In the genomic region with DNA sequence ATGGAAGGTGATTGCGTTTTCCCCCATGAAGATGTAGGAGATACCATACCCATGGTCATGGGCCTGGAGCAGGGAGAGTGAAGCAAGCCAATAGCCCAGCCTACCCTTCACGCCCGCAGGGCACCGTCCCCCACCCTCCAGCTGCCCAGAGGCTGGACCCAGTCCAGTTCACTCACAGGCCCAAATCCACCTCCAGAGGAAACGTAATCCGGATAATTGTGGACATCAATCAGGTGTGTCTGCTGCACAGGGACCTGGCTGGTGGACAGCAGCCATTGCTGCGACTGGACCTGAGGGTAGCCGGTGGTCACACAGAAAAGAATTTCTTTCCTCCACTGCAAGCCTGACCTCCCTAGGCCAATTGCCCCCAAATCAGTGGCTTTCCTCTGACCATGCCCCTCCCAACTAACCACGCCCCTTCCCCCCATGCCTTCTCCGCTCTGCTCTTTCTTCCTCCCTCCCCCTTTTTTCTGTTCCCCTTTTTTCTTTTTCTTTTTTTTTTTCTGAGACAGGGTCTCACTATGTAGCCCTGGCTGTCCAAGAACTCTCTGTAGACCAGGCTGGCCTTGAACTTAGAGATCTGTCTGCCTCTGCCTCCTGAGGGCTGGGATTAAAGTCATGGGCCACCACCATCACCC, we compare ENCODE assay signal across 25 mouse cellular contexts. TPM values are rescaled to one million over a fixed set of nuclear protein-coding genes. Genes with fewer than 3 reads are reported as not detected.
DNase-seq lines count a peak whose midpoint lies in the region; ATAC-seq and TF ChIP-seq lines count a peak whose summit lies in the region.
"Had no signal": no experiment of that assay in that cellular context is flagged by ENCODE, and none has a peak within 500 bp of the region (broad histone marks: within the 10 kb centered on the region; RNA-seq: fewer than 3 reads in every experiment).

No protein-coding gene starts in this region.

- ATAC-seq in monocyte, adult 5-6 weeks (replicated peaks; ENCODE audit: insufficient number of reproducible peaks, low FRiP score, low TSS enrichment, poor library complexity, severe bottlenecking): no peak
- ATAC-seq: midbrain, embryonic 13.5 days had no signal

- no peak for TF ChIP-seq POLR2A in MEL (IDR thresholded peaks at IDR 0.05; ENCODE audit: control insufficient read depth in 1 of 2, insufficient read depth in 1 of 2, low read depth in 1 of 2, low read length in 2 of 2, poor library complexity in 1 of 2)

- peak; percentile 10 for DNase-seq in gastrocnemius, postnatal 25 days
- DNase-seq in gastrocnemius, postnatal 14 days: no peak
- DNase-seq in spleen, adult 18-20 months: peak; percentile 63 to 73
- DNase-seq in spleen, adult 12 weeks (ENCODE audit: low spot score): no peak
- DNase-seq in MEL (ENCODE audit: low read depth, low spot score): peak; percentile 54
- peak; percentile 51 to 73 for DNase-seq in spleen, postnatal 4 days (ENCODE audit: low spot score in 2 of 2)
- no peak for DNase-seq in retina, embryonic 14.5 days (ENCODE audit: low spot score)
- DNase-seq: adrenal gland, postnatal 14 days; heart, adult 2 months; kidney, adult 18-20 months; kidney, postnatal 4 days; layer of hippocampus, adult 9-11 months; lung, adult 18-20 months; thymus, postnatal 14 days had no signal

- intact Hi-C loops in gastrocnemius, postnatal 14 days (cut with DNase I; ENCODE audit: low total_unique reads): loop anchor here (5.0 to 10.0 kb wide), 2 partner anchors 38 to 55 kb away; no protein-coding TSS in a partner anchor

- no peaks in the 10 kb centered on the region for H3K27me3 ChIP-seq in MEL (ENCODE audit: control insufficient read depth in 1 of 2, insufficient read depth in 2 of 2, low read length in 2 of 2)
- H3K27me3 ChIP-seq: embryonic facial prominence, embryonic 12.5 days; forebrain, embryonic 12.5 days; hindbrain, embryonic 13.5 days; midbrain, embryonic 13.5 days had no signal

- peaks cover 0 to 4% of the 10 kb centered on the region in 2 experiments; a peak in 1 of 4 replicates for H3K4me1 ChIP-seq in MEL (ENCODE audit: control insufficient read depth in 1 of 2, insufficient read depth in 2 of 2, low read length in 2 of 2)
- H3K4me1 ChIP-seq: embryonic facial prominence, embryonic 12.5 days; forebrain, embryonic 12.5 days; midbrain, embryonic 13.5 days had no signal

- no peak overlapping the region for H3K4me3 ChIP-seq in MEL (ENCODE audit: control insufficient read depth in 1 of 2, insufficient read depth in 1 of 2, low read depth in 2 of 2, low read length in 2 of 2)
- H3K4me3 ChIP-seq: embryonic facial prominence, embryonic 12.5 days; erythroblast, embryonic 14.5 days; forebrain, embryonic 12.5 days; heart, adult 2 months; hindbrain, embryonic 13.5 days; megakaryocyte, embryonic 14.5 days; midbrain, embryonic 13.5 days had no signal

- H3K27ac ChIP-seq in MEL (ENCODE audit: control insufficient read depth, low read depth, low read length): no peak overlapping the region
- H3K27ac ChIP-seq: embryonic facial prominence, embryonic 12.5 days; forebrain, embryonic 12.5 days; heart, adult 2 months; hindbrain, embryonic 13.5 days; midbrain, embryonic 13.5 days had no signal

- no peak for TF ChIP-seq EP300 in MEL (IDR thresholded peaks at IDR 0.05; ENCODE audit: low read depth in 1 of 2, low read length in 2 of 2)

- H3K9me3 ChIP-seq in MEL (replicated peaks; ENCODE audit: insufficient read depth, low read length): no peaks in the 10 kb centered on the region
- H3K9me3 ChIP-seq: embryonic facial prominence, embryonic 12.5 days; forebrain, embryonic 12.5 days; hindbrain, embryonic 13.5 days; megakaryocyte, embryonic 14.5 days; midbrain, embryonic 13.5 days had no signal

- no peak for TF ChIP-seq RAD21 in MEL (IDR thresholded peaks at IDR 0.05; ENCODE audit: low read depth, low read length)

- no peaks in the 10 kb centered on the region for H3K36me3 ChIP-seq in MEL (ENCODE audit: control insufficient read depth in 1 of 2, insufficient read depth in 2 of 2, low read length in 2 of 2)

- no peak overlapping the region for H3K9ac ChIP-seq in MEL (ENCODE audit: control insufficient read depth, low read depth, low read length, poor library complexity, severe bottlenecking)
- H3K9ac ChIP-seq: embryonic facial prominence, embryonic 12.5 days; forebrain, embryonic 12.5 days; hindbrain, embryonic 13.5 days; midbrain, embryonic 13.5 days had no signal

- H3K79me2 ChIP-seq in MEL (ENCODE audit: control insufficient read depth, insufficient read depth, low read length, poor library complexity): no peaks in the 10 kb centered on the region

- no peak for TF ChIP-seq CTCF in MEL (IDR thresholded peaks at IDR 0.05 in 2 of 3, conservative IDR thresholded peaks at IDR 0.05 in 1 of 3; ENCODE audit: control insufficient read depth in 1 of 3, insufficient read depth in 1 of 3, low read depth in 2 of 3, low read length in 3 of 3, poor library complexity in 1 of 3, severe bottlenecking in 1 of 3)

TF ChIP-seq in MEL, 35 proteins besides CTCF, POLR2A, EP300 and RAD21:
- TF ChIP-seq MAX (IDR thresholded peaks at IDR 0.05; ENCODE audit: low read length) (no peak), MYB (IDR thresholded peaks at IDR 0.05; ENCODE audit: low read depth, low read length) (no peak), MAZ (IDR thresholded peaks at IDR 0.05; ENCODE audit: low read depth, low read length) (peak; percentile 50; the same call in 1 of the 2 replicates), ZNF384 (IDR thresholded peaks at IDR 0.05; ENCODE audit: low read depth, low read length) (peak; percentile 86), NRF1 (IDR thresholded peaks at IDR 0.05; ENCODE audit: insufficient read depth, low read depth, low read length, poor library complexity, severe bottlenecking) (no peak), MYC (IDR thresholded peaks at IDR 0.05; ENCODE audit: low read depth, low read length) (no peak)

RNA-seq across cellular contexts. Expression of gene Cpt1c, which starts 14.7 kb away (rescaled TPM):
- 1 to 10 TPM; 1.6 to 2.0 TPM for total RNA-seq in gastrocnemius, postnatal 25 days (2021)
- 1 to 10 TPM; 2.3 to 2.7 TPM for total RNA-seq in gastrocnemius, postnatal 14 days (2021)
- 0.20 and 0.35 TPM in 2 replicates for total RNA-seq in MEL (2012; rRNA removed)
- under 1 TPM in 1 of 2 experiments, not detected in 1; 0.81 TPM for polyA plus RNA-seq in MEL (2012; ENCODE audit: insufficient read depth in 1 of 2, insufficient read length in 2 of 2, low read depth in 1 of 2, low replicate concordance in 2 of 2, missing spikeins in 1 of 2)
- total RNA-seq in monocyte, adult 5-6 weeks (2017): not detected in 3 replicates

RNA-seq across cellular contexts. Expression of gene Tsks, which starts 17.0 kb away (rescaled TPM):
- total RNA-seq in gastrocnemius, postnatal 25 days (2021): not detected
- not detected for total RNA-seq in gastrocnemius, postnatal 14 days (2021)
- total RNA-seq in MEL (2012; rRNA removed): 0.10 TPM in 1 of 2 replicates, not detected in the other
- under 1 TPM in 1 of 2 experiments, not detected in 1; 0.08 TPM for polyA plus RNA-seq in MEL (2012; ENCODE audit: insufficient read depth in 1 of 2, insufficient read length in 2 of 2, low read depth in 1 of 2, low replicate concordance in 2 of 2, missing spikeins in 1 of 2)
- not detected in 3 replicates for total RNA-seq in monocyte, adult 5-6 weeks (2017)
- total RNA-seq: adrenal gland, postnatal 14 days; heart, adult 2 months; heart, postnatal 25 days; liver, adult 2 months had no signal
- polyA plus RNA-seq: erythroblast, embryonic 14.5 days; heart, embryonic 14.5 days; neural tube, embryonic 11.5 days had no signal

RNA-seq across cellular contexts. Expression of gene Prmt1, which starts 26.4 kb away (rescaled TPM):
- total RNA-seq in gastrocnemius, postnatal 25 days (2021): 100 to 1,000 TPM; 119 to 142 TPM
- total RNA-seq in gastrocnemius, postnatal 14 days (2021): 100 to 1,000 TPM; 144 to 227 TPM
- total RNA-seq in MEL (2012; rRNA removed): 317 and 339 TPM in 2 replicates
- polyA plus RNA-seq in MEL (2012; ENCODE audit: insufficient read depth in 1 of 2, insufficient read length in 2 of 2, low read depth in 1 of 2, low replicate concordance in 2 of 2, missing spikeins in 1 of 2): 100 to 1,000 TPM; 254 to 715 TPM
- total RNA-seq in monocyte, adult 5-6 weeks (2017): 57.2 to 80.2 TPM (median 58.1 TPM) in 3 replicates

RNA-seq across cellular contexts. Expression of gene Ap2a1, which starts 30.7 kb away (rescaled TPM):
- total RNA-seq in gastrocnemius, postnatal 25 days (2021): 10 to 100 TPM; 57.1 to 57.2 TPM
- total RNA-seq in gastrocnemius, postnatal 14 days (2021): 10 to 100 TPM; 55.4 to 60.8 TPM
- total RNA-seq in MEL (2012; rRNA removed): 54.0 and 54.4 TPM in 2 replicates
- polyA plus RNA-seq in MEL (2012; ENCODE audit: insufficient read depth in 1 of 2, insufficient read length in 2 of 2, low read depth in 1 of 2, low replicate concordance in 2 of 2, missing spikeins in 1 of 2): 100 to 1,000 TPM in 1 of 2 experiments, 10 to 100 TPM in 1; 73.1 to 107 TPM
- total RNA-seq in monocyte, adult 5-6 weeks (2017): 10.3 to 21.7 TPM (median 21.0 TPM) in 3 replicates

RNA-seq across cellular contexts. Expression of gene Irf3, which starts 37.5 kb away (rescaled TPM):
- total RNA-seq in gastrocnemius, postnatal 25 days (2021): 10 to 100 TPM; 16.1 to 20.9 TPM
- total RNA-seq in gastrocnemius, postnatal 14 days (2021): 10 to 100 TPM; 20.0 to 22.2 TPM
- total RNA-seq in MEL (2012; rRNA removed): 78.6 and 83.4 TPM in 2 replicates
- polyA plus RNA-seq in MEL (2012; ENCODE audit: insufficient read depth in 1 of 2, insufficient read length in 2 of 2, low read depth in 1 of 2, low replicate concordance in 2 of 2, missing spikeins in 1 of 2): 10 to 100 TPM in 1 of 2 experiments, not detected in 1; 82.1 TPM
- total RNA-seq in monocyte, adult 5-6 weeks (2017): 83.1 to 122 TPM (median 104 TPM) in 3 replicates

Comparison
In these comparisons a context has a peak if more than half of its experiments do, and no peak if none do; other contexts are left out.
1. DNase-seq: peak in gastrocnemius, postnatal 25 days (single experiment), spleen, adult 18-20 months (2 of 2), MEL (single experiment) and spleen, postnatal 4 days (2 of 2); none in gastrocnemius, postnatal 14 days (single experiment), spleen, adult 12 weeks (single experiment) and retina, embryonic 14.5 days (single experiment).